Mouse (Mus musculus) adrenal gland, postnatal 36 days (tissue): ENCODE results near the gene Lilrb4a. TPM values are rescaled to one million over a fixed set of nuclear protein-coding genes. Genes with fewer than 3 reads are reported as not detected.
"Not testable (repeated sequence)": the region's sequence is repeated elsewhere in the genome, so short reads cannot be mapped to it uniquely, and the experiment has no call there.

Source experiments
- DNase-seq, 2 experiments: peaks; one replicate each; pipeline ENCODE4 v3.0.0; 2021; ENCODE audit warnings: mixed read lengths in 1 of 2
- long read RNA-seq, 2 experiments: library from polyadenylated mRNA; stranded (forward); transcript quantifications; one replicate each; pipeline ENCODE4 v2.0.0; 2021; ENCODE audit warnings: borderline sequencing depth in 2 of 2
- total RNA-seq, 2 experiments: library from RNA; stranded (reverse); gene quantifications; 2 replicates each; pipeline ENCODE4 v1.2.3; 2021

Lilrb4a gene
- total RNA-seq = 1 to 10 TPM; 1.2 to 2.9 TPM
- long read RNA-seq, experiment 1 = 0 reads
- long read RNA-seq, experiment 2, partial matches to known transcripts = 0 of 2 reads
- long read RNA-seq, experiment 2, other reads (novel, unspliced or antisense) = 1 of 2 reads

GRCm38 (mm10) chr10:51490691-51491090 is at the start of gene Lilrb4a:
Gene Lilrb4a (plus strand): TSS chr10:51490956.
- DNase-seq = not testable (repeated sequence)

GRCm38 (mm10) chr10:51451610-51452009 is 39.1 kb upstream of the Lilrb4a start:
- DNase-seq = no peak

DNA sequence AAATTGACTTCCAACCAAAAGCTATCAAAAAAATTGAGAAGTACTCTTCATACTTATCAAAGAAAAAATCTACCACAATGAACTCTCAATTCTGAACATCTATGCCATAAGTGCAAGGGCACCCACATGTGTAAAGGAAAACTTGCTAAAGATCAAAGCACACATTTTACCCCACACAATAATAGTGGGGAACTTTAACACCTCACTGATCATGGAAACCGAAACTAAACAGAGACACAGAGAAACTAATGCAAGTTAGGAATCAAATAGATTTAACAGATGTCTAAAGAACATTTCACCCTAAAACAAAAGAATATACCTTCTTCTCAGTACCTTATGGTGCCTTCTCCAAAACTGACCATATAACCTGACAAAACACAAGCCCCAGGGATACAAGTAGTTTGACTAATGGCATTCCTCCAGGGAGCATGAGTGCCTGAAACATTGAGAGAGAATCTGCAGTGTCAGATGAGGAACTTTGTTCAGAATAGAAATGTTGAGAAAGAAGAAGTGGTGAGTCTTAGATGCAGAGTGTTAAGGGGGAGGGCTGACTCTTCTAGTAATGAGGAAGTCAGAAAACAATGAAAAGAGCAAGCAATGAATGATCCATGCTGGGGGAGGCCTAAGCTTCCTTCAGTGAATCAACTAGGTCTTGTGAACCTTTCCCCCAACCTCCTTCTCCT is 37.0 kb upstream of the Lilrb4a start:
- no peak for DNase-seq

DNA sequence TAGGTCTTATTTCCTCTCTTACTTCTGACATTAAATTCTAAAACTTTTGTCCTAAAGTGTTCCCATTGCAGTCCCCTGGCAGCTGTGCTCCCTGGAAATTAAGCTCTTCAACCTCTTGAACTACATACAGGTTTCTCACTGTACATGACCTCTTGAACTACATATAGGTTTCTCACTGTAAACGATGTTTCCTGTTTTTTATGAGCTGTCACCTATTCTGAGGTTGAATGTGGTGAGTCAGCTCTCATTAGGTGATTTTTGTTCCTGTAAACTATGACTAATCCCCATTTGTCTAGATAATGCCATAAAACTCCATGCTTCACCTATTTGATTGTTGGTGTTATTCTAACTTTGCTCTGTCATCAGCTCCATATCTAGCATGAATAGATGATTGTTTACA is 36.4 kb upstream of the Lilrb4a start:
- no peak for DNase-seq

DNA sequence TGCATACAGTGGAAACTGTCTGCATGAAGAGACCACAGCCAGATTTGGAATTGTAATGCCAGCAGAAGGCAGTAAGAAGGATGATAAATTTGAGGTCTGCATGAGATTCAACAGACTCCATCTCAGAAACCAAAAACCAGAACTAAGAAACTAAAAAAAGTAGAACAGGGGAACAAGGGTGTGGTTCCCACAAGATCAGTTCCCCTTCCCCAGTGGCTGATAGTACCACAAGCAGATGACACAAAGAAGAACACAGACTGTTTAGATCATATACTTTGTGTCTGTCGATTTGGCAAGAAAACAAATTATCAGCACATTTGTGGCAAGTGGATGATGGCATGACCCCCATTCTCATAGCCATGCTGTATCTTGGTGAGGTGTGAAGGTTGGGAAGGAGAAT is 35.0 kb upstream of the Lilrb4a start:
- DNase-seq = peak in 1 of 2 experiments; percentile 1

- DNase-seq = no peak
These were observed 34.4 kb upstream of the Lilrb4a start for GRCm38 (mm10) chr10:51456369-51456768.

- not testable (repeated sequence) for DNase-seq
These were observed 27.0 kb upstream of the Lilrb4a start for GRCm38 (mm10) chr10:51463800-51464199.

GRCm38 (mm10) chr10:51480397-51480796 is 10.4 kb upstream of the Lilrb4a start, which contains the start of the genes Gm49339 and Lilr4b:
Gene Gm49339 (plus strand): TSS chr10:51480612.
Gene Lilr4b (plus strand): TSS chr10:51480632.
- DNase-seq = not testable (repeated sequence)

- no peak for DNase-seq
These were observed 29.3 kb downstream of the Lilrb4a start for GRCm38 (mm10) chr10:51520021-51520420.

GRCm38 (mm10) chr10:51521453-51521852 is 30.7 kb downstream of the Lilrb4a start:
- DNase-seq = no peak

DNA sequence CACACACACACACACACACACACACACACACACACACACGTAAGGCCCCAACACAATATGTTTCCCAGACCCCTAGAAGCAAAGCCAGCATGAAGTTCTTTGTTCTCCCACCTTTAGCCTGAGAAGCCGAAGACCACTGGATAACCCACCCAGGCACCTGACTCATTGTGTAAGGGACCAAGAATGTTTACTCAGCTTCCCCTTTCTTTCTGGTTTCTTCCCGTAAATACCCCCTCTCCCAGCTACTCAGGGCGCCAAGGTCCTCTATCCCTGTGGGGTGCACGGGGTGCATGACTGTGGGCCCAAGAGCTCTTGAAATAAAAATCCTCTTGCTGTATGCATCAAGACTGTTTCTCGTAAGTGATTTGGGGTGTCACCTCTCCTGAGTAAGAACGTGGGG is 35.3 kb downstream of the Lilrb4a start:
- no peak for DNase-seq

GRCm38 (mm10) chr10:51526633-51527032 is 35.9 kb downstream of the Lilrb4a start:
- no peak for DNase-seq

GRCm38 (mm10) chr10:51528840-51529434 is 38.2 kb downstream of the Lilrb4a start:
- DNase-seq = no peak

DNA sequence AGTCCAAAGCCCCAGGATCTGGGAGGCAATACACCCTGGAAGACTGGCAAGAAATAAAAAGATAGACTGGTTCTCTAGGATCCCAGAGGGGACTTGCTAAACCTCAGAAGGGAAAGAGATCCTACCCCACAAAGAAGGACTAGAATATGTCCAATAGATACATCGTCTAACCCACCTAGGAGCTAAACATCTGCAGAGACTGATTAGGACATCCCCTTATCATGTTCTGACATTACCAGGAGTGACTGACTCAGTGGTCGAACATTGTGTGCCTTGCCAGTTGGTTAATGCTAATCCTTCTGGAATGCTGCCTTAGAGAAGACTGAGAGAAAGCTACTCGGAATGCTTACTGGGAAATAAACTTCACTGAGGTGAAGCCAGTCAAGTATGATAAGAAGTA is 38.7 kb downstream of the Lilrb4a start:
- DNase-seq = no peak

- no peak for DNase-seq
These were observed 40.1 kb downstream of the Lilrb4a start for GRCm38 (mm10) chr10:51530813-51531212.

Other genes with a start within 250 kb of the Lilrb4a start
- 1 to 10 TPM; 1.5 to 1.7 TPM for gene Gm49339, start 10.3 kb upstream of the Lilrb4a start, total RNA-seq
- gene Lilr4b, start 10.3 kb upstream of the Lilrb4a start, total RNA-seq = 1 to 10 TPM; 1.3 to 2.9 TPM
- not detected for gene Fam162b, start 99.6 kb downstream of the Lilrb4a start, total RNA-seq
- gene Gprc6a, start 140.5 kb downstream of the Lilrb4a start, total RNA-seq = not detected
- gene Rfx6, start 186.8 kb downstream of the Lilrb4a start, total RNA-seq = not detected